Mouse (Mus musculus): ENCODE measurements around the gene Gm20683. TPM values are rescaled to one million over a fixed set of nuclear protein-coding genes. Genes with fewer than 3 reads are reported as not detected.

Gm20683 gene
- polyA plus RNA-seq, 1 experiment from 2014 or later: 1.3 TPM

GRCm38 (mm10) chr17:25838904-25839303 is 2.7 kb downstream of the Gm20683 start:
- H3K4me1 ChIP-seq (replicated peaks; ENCODE audit: control insufficient read depth, insufficient read depth, low read length): peaks cover 28% of the 10 kb centered on the region
- no peak overlapping the region for H3K9ac ChIP-seq (ENCODE audit: low read depth, low read length)

GRCm38 (mm10) chr17:25837533-25837932 is 4.0 kb downstream of the Gm20683 start:
- ATAC-seq (ENCODE audit: low FRiP score) (no peak), DNase-seq (ENCODE audit: low spot score) (peak; percentile 47)
- Histone ChIP-seq H3K4me3 (ENCODE audit: low read depth, low read length) (no peak overlapping the region), H3K36me3 (ENCODE audit: control insufficient read depth, insufficient read depth, low read length) (peaks cover 27% of the 10 kb centered on the region), H3K9ac (ENCODE audit: low read depth, low read length) (no peak overlapping the region; the same call in 1 of the 2 replicates), H3K27ac (ENCODE audit: low read depth, low read length) (peak overlapping the region; percentile 66), H3K27me3 (ENCODE audit: control insufficient read depth, insufficient read depth, low read length) (no peaks in the 10 kb centered on the region), H3K9me3 (ENCODE audit: control insufficient read depth, low read length) (no peaks in the 10 kb centered on the region), H3K4me2 (replicated peaks; ENCODE audit: low read depth, low read length) (peak overlapping the region; percentile 76; the same call in 1 of the 2 replicates), H3K4me1 (replicated peaks; ENCODE audit: control insufficient read depth, insufficient read depth, low read length) (peaks cover 29% of the 10 kb centered on the region)
- 28% methylated on average over 3 of the region's 3 CpGs for WGBS

More at GRCm38 (mm10) chr17:25838904-25839303, 2.7 kb downstream of the Gm20683 start:
- Histone ChIP-seq H3K4me3 (ENCODE audit: low read depth, low read length) (no peak overlapping the region), H3K36me3 (ENCODE audit: control insufficient read depth, insufficient read depth, low read length) (peaks cover 27% of the 10 kb centered on the region), H3K27me3 (ENCODE audit: control insufficient read depth, insufficient read depth, low read length) (no peaks in the 10 kb centered on the region), H3K4me2 (replicated peaks; ENCODE audit: low read depth, low read length) (no peak overlapping the region), H3K9me3 (ENCODE audit: control insufficient read depth, low read length) (no peaks in the 10 kb centered on the region), H3K27ac (ENCODE audit: low read depth, low read length) (peak overlapping the region; percentile 27; the same call in 1 of the 2 replicates)
- DNase-seq (ENCODE audit: low spot score) (no peak), ATAC-seq (ENCODE audit: low FRiP score) (no peak)
- 86% methylated on average over 4 of the region's 4 CpGs for WGBS

GRCm38 (mm10) chr17:25837076-25837410 is 4.5 kb downstream of the Gm20683 start, which contains the start of gene Rhbdl1:
Rhbdl1 (minus strand) TSS chr17:25837295.
- Histone ChIP-seq H3K4me2 (replicated peaks; ENCODE audit: low read depth, low read length) (peak within 1 kb of the TSS; percentile 76), H3K27me3 (ENCODE audit: control insufficient read depth, insufficient read depth, low read length) (no peaks in the 10 kb centered on the region), H3K9me3 (ENCODE audit: control insufficient read depth, low read length) (no peaks in the 10 kb centered on the region), H3K9ac (ENCODE audit: low read depth, low read length) (peak within 1 kb of the TSS; percentile 68), H3K36me3 (ENCODE audit: control insufficient read depth, insufficient read depth, low read length) (peaks cover 26% of the 10 kb centered on the region), H3K4me1 (replicated peaks; ENCODE audit: control insufficient read depth, insufficient read depth, low read length) (peaks cover 29% of the 10 kb centered on the region), H3K27ac (ENCODE audit: low read depth, low read length) (peak within 1 kb of the TSS; percentile 66), H3K4me3 (ENCODE audit: low read depth, low read length) (peak within 1 kb of the TSS; percentile 31)
- 0 out of 2 replicates have a peak, but pooled peaks have one; percentile 8 for ATAC-seq (ENCODE audit: low FRiP score)
- DNase-seq (ENCODE audit: low spot score): peak; percentile 73
- 3% methylated on average over 24 of the region's 29 CpGs for WGBS

GRCm38 (mm10) chr17:25836397-25837075 is 5.0 kb downstream of the Gm20683 start:
- no peak for ATAC-seq (ENCODE audit: low FRiP score)
- Histone ChIP-seq H3K9ac (ENCODE audit: low read depth, low read length) (peak overlapping the region; percentile 68), H3K4me1 (replicated peaks; ENCODE audit: control insufficient read depth, insufficient read depth, low read length) (peaks cover 33% of the 10 kb centered on the region), H3K4me2 (replicated peaks; ENCODE audit: low read depth, low read length) (peak overlapping the region; percentile 76), H3K27ac (ENCODE audit: low read depth, low read length) (peak overlapping the region; percentile 66), H3K4me3 (ENCODE audit: low read depth, low read length) (peak overlapping the region; percentile 31), H3K36me3 (ENCODE audit: control insufficient read depth, insufficient read depth, low read length) (peaks cover 23% of the 10 kb centered on the region), H3K27me3 (ENCODE audit: control insufficient read depth, insufficient read depth, low read length) (no peaks in the 10 kb centered on the region), H3K9me3 (ENCODE audit: control insufficient read depth, low read length) (no peaks in the 10 kb centered on the region)
- WGBS: 27% methylated on average over 21 of the region's 23 CpGs
- DNase-seq (ENCODE audit: low spot score): no peak

- DNase-seq (ENCODE audit: low spot score) (no peak), ATAC-seq (ENCODE audit: low FRiP score) (no peak)
- no peaks in the 10 kb centered on the region for H3K27me3 ChIP-seq (ENCODE audit: control insufficient read depth, insufficient read depth, low read length)
- no peak overlapping the region; the same call in 1 of the 2 replicates for H3K4me3 ChIP-seq (ENCODE audit: low read depth, low read length)
- H3K4me2 ChIP-seq (replicated peaks; ENCODE audit: low read depth, low read length): peak overlapping the region; percentile 76; the same call in 1 of the 2 replicates
- H3K4me1 ChIP-seq (replicated peaks; ENCODE audit: control insufficient read depth, insufficient read depth, low read length): peaks cover 37% of the 10 kb centered on the region
- H3K27ac ChIP-seq (ENCODE audit: low read depth, low read length): no peak overlapping the region
- WGBS: 93% methylated on average over 16 of the region's 16 CpGs
- no peak overlapping the region for H3K9ac ChIP-seq (ENCODE audit: low read depth, low read length)
- peaks cover 26% of the 10 kb centered on the region for H3K36me3 ChIP-seq (ENCODE audit: control insufficient read depth, insufficient read depth, low read length)
- H3K9me3 ChIP-seq (ENCODE audit: control insufficient read depth, low read length): no peaks in the 10 kb centered on the region
Observed at GRCm38 (mm10) chr17:25835816-25836215, 5.7 kb downstream of the Gm20683 start.

- no peaks in the 10 kb centered on the region for H3K9me3 ChIP-seq (ENCODE audit: control insufficient read depth, low read length)
- H3K9ac ChIP-seq (ENCODE audit: low read depth, low read length): no peak overlapping the region
- peaks cover 37% of the 10 kb centered on the region for H3K4me1 ChIP-seq (replicated peaks; ENCODE audit: control insufficient read depth, insufficient read depth, low read length)
- H3K27ac ChIP-seq (ENCODE audit: low read depth, low read length): no peak overlapping the region
- 90% methylated on average over 7 of the region's 7 CpGs for WGBS
- no peak overlapping the region for H3K4me3 ChIP-seq (ENCODE audit: low read depth, low read length)
- no peaks in the 10 kb centered on the region for H3K27me3 ChIP-seq (ENCODE audit: control insufficient read depth, insufficient read depth, low read length)
- DNase-seq (ENCODE audit: low spot score) (no peak), ATAC-seq (ENCODE audit: low FRiP score) (no peak)
- H3K4me2 ChIP-seq (replicated peaks; ENCODE audit: low read depth, low read length): peak overlapping the region; percentile 7; the same call in 1 of the 2 replicates
- H3K36me3 ChIP-seq (ENCODE audit: control insufficient read depth, insufficient read depth, low read length): peaks cover 21% of the 10 kb centered on the region
Observed at GRCm38 (mm10) chr17:25835301-25835700, 6.3 kb downstream of the Gm20683 start.

- DNase-seq (ENCODE audit: low spot score) (no peak), ATAC-seq (ENCODE audit: low FRiP score) (no peak)
- Histone ChIP-seq H3K27me3 (ENCODE audit: control insufficient read depth, insufficient read depth, low read length) (no peaks in the 10 kb centered on the region), H3K9me3 (ENCODE audit: control insufficient read depth, low read length) (no peaks in the 10 kb centered on the region), H3K4me2 (replicated peaks; ENCODE audit: low read depth, low read length) (peak overlapping the region; percentile 91), H3K4me1 (replicated peaks; ENCODE audit: control insufficient read depth, insufficient read depth, low read length) (peaks cover 39% of the 10 kb centered on the region), H3K36me3 (ENCODE audit: control insufficient read depth, insufficient read depth, low read length) (peaks cover 16% of the 10 kb centered on the region), H3K9ac (ENCODE audit: low read depth, low read length) (no peak overlapping the region), H3K27ac (ENCODE audit: low read depth, low read length) (peak overlapping the region; percentile 24; the same call in 1 of the 2 replicates), H3K4me3 (ENCODE audit: low read depth, low read length) (peak overlapping the region; percentile 83; the same call in 1 of the 2 replicates)
- WGBS: 92% methylated on average over 12 of the region's 12 CpGs
Observed at GRCm38 (mm10) chr17:25834595-25835222, 6.9 kb downstream of the Gm20683 start.

GRCm38 (mm10) chr17:25833961-25834594 is 7.5 kb downstream of the Gm20683 start:
- H3K9ac ChIP-seq (ENCODE audit: low read depth, low read length): peak overlapping the region; percentile 79
- DNase-seq (ENCODE audit: low spot score) (no peak), ATAC-seq (ENCODE audit: low FRiP score) (no peak)
- peak overlapping the region; percentile 91 for H3K4me2 ChIP-seq (replicated peaks; ENCODE audit: low read depth, low read length)
- no peaks in the 10 kb centered on the region for H3K9me3 ChIP-seq (ENCODE audit: control insufficient read depth, low read length)
- no peaks in the 10 kb centered on the region for H3K27me3 ChIP-seq (ENCODE audit: control insufficient read depth, insufficient read depth, low read length)
- 60% methylated on average over 6 of the region's 6 CpGs for WGBS
- peaks cover 43% of the 10 kb centered on the region for H3K4me1 ChIP-seq (replicated peaks; ENCODE audit: control insufficient read depth, insufficient read depth, low read length)
- H3K4me3 ChIP-seq (ENCODE audit: low read depth, low read length): peak overlapping the region; percentile 83
- peaks cover 10% of the 10 kb centered on the region for H3K36me3 ChIP-seq (ENCODE audit: control insufficient read depth, insufficient read depth, low read length)
- H3K27ac ChIP-seq (ENCODE audit: low read depth, low read length): peak overlapping the region; percentile 94
